Mouse (Mus musculus) forelimb bud, embryonic 11.5 days (tissue): ENCODE data around the gene Dcpp3.
A peak's percentile ranks its signal among the peaks of the same experiment; 100 is the strongest.
"Not testable (repeated sequence)": the region's sequence is repeated elsewhere in the genome, so short reads cannot be mapped to it uniquely, and the experiment has no call there.

Experiments used
- DNase-seq: peaks from one replicate; pipeline ENCODE4 v3.0.0-alpha.2; 2012; ENCODE audit warnings: low read depth, low spot score

Gene Dcpp3

GRCm38 (mm10) chr17:23917158-23917557 lies at the start of gene Dcpp3:
Gene Dcpp3, plus strand, starts transcription at chr17:23917458.
- DNase-seq: not testable (repeated sequence)

DNA sequence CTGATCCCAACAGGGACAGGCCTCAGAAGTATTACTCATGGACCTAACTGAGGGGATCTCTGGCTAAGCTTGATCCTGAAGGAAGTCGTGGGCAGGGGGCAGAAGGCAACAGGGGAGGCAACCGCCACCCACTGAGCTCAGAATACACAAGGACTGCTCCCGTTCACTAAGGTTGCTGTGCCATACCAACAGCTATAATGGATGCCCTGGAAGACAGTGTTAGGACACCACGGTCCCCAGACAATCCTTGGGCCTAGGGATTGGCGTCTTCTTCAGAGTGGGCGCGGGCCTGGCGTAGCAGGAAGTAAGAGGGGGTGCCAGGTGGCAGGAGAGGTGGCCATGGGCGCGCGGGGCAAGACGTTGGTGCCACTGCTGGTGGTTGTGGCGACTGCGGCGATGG lies 49.5 kb upstream of the Dcpp3 start, which contains the start of gene Prss21:
Prss21 (plus strand) TSS at position 301 of the 400 bp plus-strand sequence.
- DNase-seq: no peak

DNA sequence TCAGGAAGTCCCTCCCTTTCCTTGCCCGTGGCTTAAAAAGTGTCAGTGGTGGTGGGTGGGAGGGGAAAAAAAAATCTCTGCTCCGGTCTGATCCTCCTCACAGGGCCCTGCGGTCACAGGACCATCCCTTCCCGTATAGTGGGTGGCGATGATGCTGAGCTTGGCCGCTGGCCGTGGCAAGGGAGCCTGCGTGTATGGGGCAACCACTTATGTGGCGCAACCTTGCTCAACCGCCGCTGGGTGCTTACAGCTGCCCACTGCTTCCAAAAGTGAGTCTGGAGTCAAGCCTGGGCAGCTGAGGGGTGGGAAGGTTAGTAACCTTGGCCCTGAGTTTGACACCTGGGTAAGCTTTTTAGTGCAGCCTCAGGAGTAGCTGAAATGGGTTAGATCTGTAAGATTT lies 48.7 kb upstream of the Dcpp3 start:
- DNase-seq: no peak

DNA sequence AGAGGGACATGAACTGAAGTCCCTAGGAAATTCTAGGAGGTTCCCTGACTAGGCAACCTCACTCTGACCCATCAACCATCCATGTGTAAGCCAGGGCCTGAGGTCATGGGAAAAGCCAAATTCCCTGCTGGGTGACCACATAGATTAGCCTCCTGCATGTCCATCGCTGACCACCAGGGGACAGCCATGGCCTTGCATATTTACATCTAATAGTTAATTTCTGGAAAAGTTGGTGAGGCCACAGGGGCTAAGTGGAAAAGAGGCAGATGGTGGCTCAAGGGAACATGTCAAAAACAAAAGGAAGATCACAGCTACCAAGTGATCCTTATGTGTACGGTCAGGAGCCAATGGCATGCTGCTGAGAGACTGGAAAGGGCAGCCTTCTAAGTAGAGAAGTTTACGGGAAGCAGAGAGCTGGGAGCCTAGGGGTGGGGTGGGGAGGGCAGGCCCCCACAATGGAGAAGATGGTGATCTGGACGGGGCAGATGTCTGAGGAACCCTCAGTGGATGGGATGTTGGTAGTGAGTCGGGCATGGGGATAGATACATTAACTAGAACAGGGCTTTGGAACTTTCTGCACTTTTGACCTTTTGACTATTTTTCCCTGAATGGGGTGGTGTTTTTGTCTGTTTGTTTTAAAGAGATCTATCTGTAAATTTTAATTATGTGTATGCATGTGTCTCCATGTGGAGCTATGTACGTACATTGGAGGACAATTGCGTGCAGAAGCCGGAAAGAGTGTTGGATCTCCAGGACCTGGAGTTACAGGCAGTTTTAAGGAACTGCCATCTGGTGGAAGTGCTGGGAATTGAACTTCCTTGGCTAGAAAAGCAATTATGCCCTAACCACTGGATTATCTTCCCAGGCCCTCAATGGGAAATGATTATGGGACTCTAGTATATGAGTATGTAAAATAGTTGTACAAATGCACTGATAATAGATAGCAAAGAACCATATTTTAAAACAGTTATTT lies 43.1 kb upstream of the Dcpp3 start:
- peak; percentile 52 for DNase-seq

DNA sequence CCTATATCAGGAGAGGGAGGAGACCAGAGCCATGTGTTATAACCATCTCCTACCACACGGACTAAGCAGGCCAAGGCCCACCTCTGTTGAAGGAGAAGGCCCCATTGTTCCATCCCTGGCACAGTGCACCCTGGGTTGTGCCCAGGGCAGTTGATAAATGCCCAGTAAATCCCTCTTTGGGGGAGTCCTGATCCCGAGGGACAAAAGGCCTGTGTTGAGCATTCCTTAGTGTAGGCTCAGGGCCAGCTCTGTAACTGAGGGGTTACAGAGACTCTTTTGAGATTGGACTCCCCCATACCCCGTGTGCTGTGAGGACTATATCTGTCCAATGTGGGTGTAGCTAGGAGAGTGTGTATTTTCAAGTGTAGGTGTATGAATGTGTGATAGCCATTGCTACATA lies 40.5 kb upstream of the Dcpp3 start:
- DNase-seq: no peak

- no peak for DNase-seq
Measured at GRCm38 (mm10) chr17:23877166-23877565, 40.1 kb upstream of the Dcpp3 start.

DNA sequence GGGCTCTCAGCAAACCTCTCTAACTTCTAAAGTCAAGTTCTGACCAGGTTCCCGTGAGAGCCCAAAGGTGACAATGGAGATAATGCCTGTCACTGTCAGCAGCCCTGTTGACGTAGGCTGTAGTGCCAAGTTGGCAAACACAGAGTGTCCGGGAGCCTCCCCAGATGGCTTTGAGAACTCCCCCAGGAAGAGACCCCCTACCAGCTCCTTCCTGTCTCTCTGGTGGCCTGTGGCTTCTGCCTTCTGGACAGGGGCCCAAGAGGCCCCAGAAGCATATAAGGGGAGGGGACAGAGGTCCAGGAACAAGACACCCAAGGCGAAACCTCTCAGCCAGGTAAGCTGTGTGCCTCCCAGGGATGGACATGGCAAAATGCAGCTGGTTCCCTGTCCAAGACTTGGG lies 36.7 kb upstream of the Dcpp3 start, which contains the start of the genes Dcpp1 and Dcpp2:
Dcpp1 (plus strand) TSS at position 301 of the 400 bp plus-strand sequence.
Dcpp2 (plus strand) TSS at position 305 of the 400 bp plus-strand sequence.
- not testable (repeated sequence) for DNase-seq

DNA sequence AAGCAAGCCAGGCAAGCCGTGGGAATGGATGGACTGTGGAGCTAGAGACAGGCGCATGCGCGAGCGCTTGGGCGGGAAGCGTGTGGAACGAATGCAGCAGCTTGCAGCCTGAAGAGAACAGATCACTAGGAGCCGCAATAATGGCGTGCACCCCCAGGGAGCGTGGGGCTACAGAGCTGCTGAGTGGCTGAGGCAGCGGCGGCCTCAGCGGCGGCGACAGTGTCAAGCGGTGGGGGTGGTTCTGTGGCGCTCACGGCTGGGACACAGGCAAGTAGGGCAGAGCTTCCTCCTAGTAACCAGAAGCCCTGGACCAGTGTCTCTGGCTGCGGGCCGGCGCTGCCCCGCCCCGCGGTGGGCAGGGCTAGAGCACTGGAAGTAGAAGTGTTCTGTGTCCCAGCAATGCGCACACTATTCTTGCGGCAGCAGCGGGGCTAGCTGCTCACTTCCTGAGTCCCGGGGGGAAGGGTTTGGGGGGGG lies 7.3 kb downstream of the Dcpp3 start:
- peak; percentile 92 for DNase-seq

DNA sequence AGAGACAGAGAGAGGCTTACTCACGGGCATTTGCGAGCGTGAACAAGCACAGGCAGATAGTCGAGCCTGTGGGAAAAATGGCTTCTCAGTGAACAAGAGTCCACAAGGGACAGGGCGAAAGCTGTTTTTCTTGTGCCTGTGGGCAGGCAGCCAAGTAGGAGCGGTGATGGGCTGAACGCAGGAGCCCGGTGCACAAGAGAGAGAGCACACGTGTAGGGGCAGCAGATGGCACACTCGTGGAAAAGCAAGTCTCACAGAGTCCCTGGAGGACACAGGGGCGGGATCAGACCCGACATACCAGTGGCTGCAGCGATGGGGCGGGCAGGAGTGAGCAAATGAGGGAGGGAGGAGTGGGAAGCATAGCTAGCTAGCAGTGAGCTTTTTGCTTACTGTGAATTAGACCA lies 7.8 kb downstream of the Dcpp3 start:
- peak; percentile 67 for DNase-seq

DNA sequence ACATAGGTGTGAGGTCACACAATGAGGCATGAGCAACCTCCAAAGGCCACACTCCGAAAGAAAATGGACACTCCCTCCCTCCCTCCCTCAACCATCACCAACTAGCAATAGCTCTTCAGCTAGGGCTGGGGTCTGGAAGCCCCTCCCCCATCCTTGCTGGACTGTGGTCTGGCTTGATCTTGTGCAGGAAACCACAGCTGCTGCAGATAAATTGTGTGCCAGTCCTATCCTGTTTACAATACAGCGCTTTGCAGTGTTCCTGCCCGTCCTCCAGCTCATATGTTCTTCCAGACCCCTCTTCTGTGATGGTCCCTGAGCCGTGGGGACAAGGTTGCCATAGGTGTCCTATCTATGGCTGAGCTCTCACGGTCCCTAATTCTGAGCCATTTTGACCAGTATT lies 13.9 kb downstream of the Dcpp3 start:
- no peak for DNase-seq

DNA sequence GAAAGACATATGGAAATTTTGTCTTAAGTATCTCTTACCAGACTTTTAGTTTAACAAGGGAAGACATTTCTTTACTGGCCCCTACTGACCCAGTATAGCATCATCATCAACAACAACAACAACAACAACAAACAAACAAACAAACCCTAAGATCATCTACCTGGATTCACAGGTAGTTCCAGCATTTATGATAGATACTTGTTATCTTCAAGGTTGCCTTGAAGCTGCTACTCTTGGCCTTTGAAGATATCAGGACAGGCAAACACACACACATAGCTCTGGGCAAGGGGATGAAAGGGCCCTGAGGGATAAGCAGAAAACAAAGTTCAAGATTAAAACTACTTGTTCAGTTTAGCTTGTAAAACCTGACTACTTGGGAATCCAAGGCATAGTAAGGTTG lies 24.1 kb downstream of the Dcpp3 start, which contains the start of gene Sbp:
Sbp (plus strand) TSS at position 301 of the 400 bp plus-strand sequence.
- DNase-seq: no peak

GRCm38 (mm10) chr17:23947486-23947885 lies 30.2 kb downstream of the Dcpp3 start:
- not testable (repeated sequence) for DNase-seq

- DNase-seq: no peak
Measured at GRCm38 (mm10) chr17:23949068-23949467, 31.8 kb downstream of the Dcpp3 start.

DNA sequence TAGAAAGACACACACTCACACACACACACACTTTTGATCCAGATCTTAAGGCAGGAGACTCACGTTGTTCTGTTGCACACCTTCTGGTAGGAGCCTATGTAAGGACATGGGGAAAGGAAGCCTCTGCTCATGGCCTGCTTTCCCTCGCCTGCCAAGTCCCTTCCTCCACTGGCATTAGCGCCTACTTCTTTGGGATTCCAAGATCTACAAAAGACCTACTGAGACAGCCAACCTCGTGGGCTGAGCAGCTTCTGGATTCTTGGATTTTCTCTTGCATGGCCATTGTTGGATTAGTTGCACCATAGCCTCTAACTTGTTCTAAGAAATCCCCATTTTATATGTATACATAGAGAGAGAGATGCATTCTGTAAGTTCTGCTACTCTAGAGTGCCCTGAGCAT lies 33.6 kb downstream of the Dcpp3 start:
- DNase-seq: not testable (repeated sequence)

GRCm38 (mm10) chr17:23955174-23955573 lies 37.9 kb downstream of the Dcpp3 start, which contains the start of gene Sbpl:
Gene Sbpl, minus strand, starts transcription at chr17:23955274.
- DNase-seq: no peak

DNA sequence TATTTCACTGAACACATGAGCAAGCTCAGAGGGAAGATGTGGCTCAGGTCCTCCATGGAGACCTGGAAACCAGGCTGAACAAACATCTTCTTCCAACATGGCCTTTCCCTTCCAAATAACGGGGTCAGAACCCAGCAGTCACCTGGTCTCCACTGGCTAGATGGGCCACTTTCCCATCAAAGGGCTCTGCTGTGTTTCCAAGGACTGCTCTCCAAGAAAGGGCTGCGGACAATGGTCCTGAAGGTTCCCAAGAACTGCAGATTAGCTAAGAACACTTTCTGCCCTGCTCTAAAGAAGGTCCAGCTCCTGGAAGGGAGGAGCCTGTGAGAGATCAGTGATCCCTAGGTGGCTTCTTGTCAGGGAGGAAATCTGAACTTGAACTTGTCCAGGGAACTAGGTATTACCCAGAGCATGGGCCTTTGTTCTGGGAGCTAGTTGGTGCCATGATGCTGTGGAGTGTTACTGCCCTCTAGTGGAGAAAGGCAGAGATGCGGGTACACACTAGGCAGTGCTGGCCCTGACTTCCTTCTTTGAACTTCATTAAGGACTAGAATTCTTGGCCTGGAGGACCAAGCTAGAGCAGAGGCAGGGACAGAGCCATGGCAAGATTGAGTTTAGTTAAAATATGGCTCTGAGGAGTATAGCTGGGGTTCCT lies 43.0 kb downstream of the Dcpp3 start:
- DNase-seq: peak; percentile 95

DNA sequence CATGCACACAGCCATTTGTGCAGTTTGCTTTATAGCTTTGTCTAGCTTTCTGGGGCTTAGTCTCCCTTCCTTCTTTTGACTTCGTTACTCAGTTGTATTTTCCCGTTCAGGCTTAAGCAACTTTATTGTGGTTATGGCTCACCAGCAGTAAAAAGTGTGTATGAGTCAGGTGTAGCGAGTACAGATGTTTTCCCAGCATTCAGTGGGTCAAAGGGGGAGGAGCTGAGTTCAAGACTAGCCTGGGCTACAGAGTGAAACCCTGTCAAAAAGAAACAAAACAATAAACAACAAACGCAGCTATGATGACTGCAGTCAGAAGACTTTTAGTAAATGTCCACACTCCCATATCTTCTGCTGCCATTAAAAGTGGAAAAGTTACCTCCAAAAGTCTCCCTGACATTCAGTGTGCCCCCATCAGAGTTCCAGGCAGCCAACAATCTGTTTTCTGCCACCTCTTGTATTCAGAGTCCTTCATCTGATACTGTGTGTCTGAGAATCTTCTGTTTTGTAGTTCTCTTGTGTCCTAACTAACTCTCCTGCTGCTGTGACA lies 44.4 kb downstream of the Dcpp3 start:
- DNase-seq: no peak

DNA sequence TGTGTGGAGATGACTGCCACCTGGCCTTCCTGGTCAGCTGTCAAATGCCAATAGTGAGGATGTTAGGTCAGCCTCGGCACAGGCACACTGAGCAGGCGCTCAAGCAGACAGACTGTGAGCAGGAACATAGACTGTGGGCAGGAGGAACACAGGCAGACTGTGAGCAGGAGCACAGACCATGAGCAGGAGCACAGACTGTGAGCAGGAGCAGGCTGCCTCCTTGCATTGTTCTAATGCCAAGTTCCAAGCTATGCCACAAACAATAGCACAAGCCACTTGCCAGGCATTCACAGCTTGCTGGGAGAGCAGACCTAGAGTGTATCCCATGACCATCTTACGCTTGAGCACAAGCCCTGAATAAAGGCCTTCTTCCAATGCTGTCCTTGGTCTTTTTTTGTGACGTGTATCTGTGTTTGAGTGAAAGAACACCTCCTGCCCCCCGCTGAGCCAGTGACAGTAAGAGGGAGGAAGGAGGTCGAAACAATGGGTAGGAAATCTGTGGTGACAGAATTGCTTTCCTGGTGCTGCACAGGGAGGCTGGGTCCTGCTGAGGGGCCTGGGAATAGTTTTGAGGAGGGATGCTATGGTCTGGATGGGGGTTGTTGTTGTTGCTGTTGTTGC lies 48.7 kb downstream of the Dcpp3 start:
- no peak for DNase-seq

DNA sequence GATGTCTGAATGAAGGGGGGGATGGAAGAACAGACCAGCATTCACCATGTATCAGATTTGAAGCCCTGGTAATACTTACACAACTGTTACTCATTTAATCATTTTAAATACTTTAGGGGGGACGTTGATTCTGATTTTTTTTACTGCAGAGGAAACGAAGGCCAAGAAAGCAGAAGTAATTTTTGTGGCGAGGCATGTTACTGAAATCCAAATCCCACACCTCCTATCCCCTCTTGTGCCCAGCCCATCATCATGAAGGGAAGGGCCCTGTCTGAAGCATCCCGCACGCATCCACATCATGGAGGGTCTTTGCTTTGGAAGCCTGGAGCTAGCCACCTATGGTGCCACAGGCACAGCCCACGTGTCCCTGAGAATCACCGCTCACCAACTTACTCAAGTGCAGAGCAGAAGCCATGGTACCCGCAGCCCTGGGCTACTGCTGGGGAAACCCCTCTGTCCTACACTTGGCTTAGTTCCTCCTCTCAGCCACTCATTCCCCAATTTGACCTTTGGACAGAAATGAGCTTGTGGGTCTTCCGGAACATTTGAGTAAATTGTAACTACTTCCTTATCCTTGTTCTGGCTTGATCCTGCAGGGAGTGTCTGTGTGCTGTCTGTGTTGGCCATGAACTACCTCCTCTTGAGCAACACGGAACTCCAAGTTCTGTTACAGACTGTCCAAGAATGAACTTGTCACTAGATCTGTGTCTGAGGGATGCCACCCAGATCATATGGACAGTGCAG lies 49.6 kb downstream of the Dcpp3 start:
- DNase-seq: no peak

GRCm38 (mm10) chr17:23968780-23969179 lies 51.5 kb downstream of the Dcpp3 start:
- no peak for DNase-seq
